Mouse (Mus musculus): ENCODE results near the gene Psme1. TPM values are rescaled to one million over a fixed set of nuclear protein-coding genes. Genes with fewer than 3 reads are reported as not detected.

Psme1 gene
- total RNA-seq, 2 experiments from 2014 or later, result 107 to 271 TPM

- ATAC-seq (replicated peaks; ENCODE audit: low FRiP score, poor library complexity, severe bottlenecking), result peak; percentile 10
These were observed 14.3 kb downstream of the Psme1 start for GRCm38 (mm10) chr14:55592226-55592625.

GRCm38 (mm10) chr14:55596036-55596690, 18.2 kb downstream of the Psme1 start:
- no peak for ATAC-seq (replicated peaks; ENCODE audit: low FRiP score, poor library complexity, severe bottlenecking)

- ATAC-seq (replicated peaks; ENCODE audit: low FRiP score, poor library complexity, severe bottlenecking), result no peak
These were observed 20.8 kb downstream of the Psme1 start for GRCm38 (mm10) chr14:55598521-55599390.

GRCm38 (mm10) chr14:55603271-55603632, 25.3 kb downstream of the Psme1 start, which contains the start of gene Irf9:
Gene Irf9 (plus strand): TSS chr14:55603571.
- no peak for ATAC-seq (replicated peaks; ENCODE audit: low FRiP score, poor library complexity, severe bottlenecking)

- peak; percentile 88 for ATAC-seq (replicated peaks; ENCODE audit: low FRiP score, poor library complexity, severe bottlenecking)
These were observed 26.0 kb downstream of the Psme1 start for GRCm38 (mm10) chr14:55603633-55604576.

GRCm38 (mm10) chr14:55604823-55605222, 26.9 kb downstream of the Psme1 start:
- ATAC-seq (replicated peaks; ENCODE audit: low FRiP score, poor library complexity, severe bottlenecking), result no peak

- ATAC-seq (replicated peaks; ENCODE audit: low FRiP score, poor library complexity, severe bottlenecking), result 0 out of 2 replicates have a peak, but pooled peaks have one; percentile 17
These were observed 28.0 kb downstream of the Psme1 start for GRCm38 (mm10) chr14:55605743-55606459.

GRCm38 (mm10) chr14:55608339-55608738, 30.4 kb downstream of the Psme1 start:
- no peak for ATAC-seq (replicated peaks; ENCODE audit: low FRiP score, poor library complexity, severe bottlenecking)

GRCm38 (mm10) chr14:55613346-55613745, 35.4 kb downstream of the Psme1 start:
- ATAC-seq (replicated peaks; ENCODE audit: low FRiP score, poor library complexity, severe bottlenecking), result no peak

GRCm38 (mm10) chr14:55614565-55615178, 36.7 kb downstream of the Psme1 start:
- peak; percentile 26; the same call in 1 of the 2 replicates for ATAC-seq (replicated peaks; ENCODE audit: low FRiP score, poor library complexity, severe bottlenecking)

- no peak for ATAC-seq (replicated peaks; ENCODE audit: low FRiP score, poor library complexity, severe bottlenecking)
These were observed 38.0 kb downstream of the Psme1 start for GRCm38 (mm10) chr14:55615876-55616275.

- ATAC-seq (replicated peaks; ENCODE audit: low FRiP score, poor library complexity, severe bottlenecking), result no peak
These were observed 38.9 kb downstream of the Psme1 start for GRCm38 (mm10) chr14:55616844-55617243.

GRCm38 (mm10) chr14:55617822-55618221, 39.9 kb downstream of the Psme1 start, which contains the start of gene Rec8:
Gene Rec8 (plus strand): TSS chr14:55618037.
- ATAC-seq (replicated peaks; ENCODE audit: low FRiP score, poor library complexity, severe bottlenecking), result peak; percentile 77

- peak; percentile 45 for ATAC-seq (replicated peaks; ENCODE audit: low FRiP score, poor library complexity, severe bottlenecking)
These were observed 40.7 kb downstream of the Psme1 start for GRCm38 (mm10) chr14:55618486-55619195.

- peak; percentile 54 for ATAC-seq (replicated peaks; ENCODE audit: low FRiP score, poor library complexity, severe bottlenecking)
These were observed 50.3 kb downstream of the Psme1 start for GRCm38 (mm10) chr14:55628077-55628827.

GRCm38 (mm10) chr14:55629312-55629711, 51.4 kb downstream of the Psme1 start:
- peak; percentile 65 for ATAC-seq (replicated peaks; ENCODE audit: low FRiP score, poor library complexity, severe bottlenecking)
